Mouse (Mus musculus): ENCODE data around the gene Fhl2.

DNA sequence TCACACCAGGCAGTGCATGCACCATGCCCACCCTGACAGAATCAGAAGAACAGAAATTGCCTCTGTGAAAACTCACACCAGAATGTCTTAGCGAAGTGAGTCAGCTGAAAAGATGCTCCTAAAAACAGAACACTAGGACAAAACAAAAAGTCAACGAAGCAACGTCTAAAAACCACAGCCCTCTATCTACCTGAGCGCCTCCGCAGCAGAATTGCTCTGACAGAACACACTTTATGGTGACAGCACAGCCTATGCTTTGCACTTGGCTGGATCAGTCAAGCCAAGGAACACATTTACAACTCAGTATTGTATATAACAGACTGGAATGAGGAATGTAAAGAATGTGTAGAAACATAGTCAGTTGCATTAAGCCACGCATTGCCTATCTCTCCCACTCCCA is 18.4 kb downstream of the Fhl2 start:
- TF ChIP-seq CTCF (IDR thresholded peaks at IDR 0.05; ENCODE audit: control insufficient read depth, insufficient read depth, insufficient read length) = no peak
- TF ChIP-seq FOSL1 (IDR thresholded peaks at IDR 0.05; ENCODE audit: insufficient read depth, low read length, poor library complexity, severe bottlenecking) = no peak
- TF ChIP-seq MYOD1 (IDR thresholded peaks at IDR 0.05; ENCODE audit: control insufficient read depth, insufficient read length, low read depth) = no peak
- TF ChIP-seq MYOG (IDR thresholded peaks at IDR 0.05; ENCODE audit: control insufficient read depth, extremely low read depth, insufficient read length) = no peak
- TF ChIP-seq MAX (IDR thresholded peaks at IDR 0.05) = no peak

All from C2C12 (cell line).